9 mouse cellular contexts compared by ENCODE assay signal in genomic region chr6:142963480-142964075, GRCm38 (mm10). TPM values are rescaled to one million over a fixed set of nuclear protein-coding genes. Genes with fewer than 3 reads are reported as not detected.
A peak's percentile ranks its signal among the peaks of the same experiment; 100 is the strongest.
DNase-seq lines count a peak whose midpoint lies in the region; ATAC-seq and TF ChIP-seq lines count a peak whose summit lies in the region.
"Had no signal": no experiment of that assay in that cellular context is flagged by ENCODE, and none has a peak within 500 bp of the region (broad histone marks: within the 10 kb centered on the region; RNA-seq: fewer than 3 reads in every experiment).

No protein-coding gene starts in this region.

- TF ChIP-seq CTCF in spleen, adult 2 months (IDR thresholded peaks at IDR 0.05; ENCODE audit: extremely low read depth, insufficient read depth, insufficient read length, insufficient replicate concordance): no peak

- no peak for DNase-seq in frontal cortex, postnatal 25 days (ENCODE audit: low spot score in 2 of 2)
- DNase-seq in spleen, adult 2 months (ENCODE audit: low read depth in 1 of 2, low spot score in 2 of 2): no peak
- DNase-seq in spleen, adult 18-20 months: no peak
- no peak for DNase-seq in limb, embryonic 10.5 days (ENCODE audit: low spot score)
- DNase-seq in right cerebral cortex, postnatal 4 days: peak; percentile 28
- DNase-seq in left cerebral cortex, adult 11 months (ENCODE audit: low spot score): no peak

- H3K27ac ChIP-seq in spleen, adult 2 months (ENCODE audit: insufficient read depth, low read length): peak overlapping the region; percentile 51
- H3K27ac ChIP-seq in limb, embryonic 10.5 days: peak overlapping the region; percentile 87

- peak overlapping the region; percentile 63 for H3K4me3 ChIP-seq in spleen, adult 2 months (ENCODE audit: extremely low read depth, insufficient read depth, insufficient read length)
- H3K4me3 ChIP-seq in limb, embryonic 10.5 days: peak overlapping the region; percentile 71

- peak; percentile 3; the same call in 1 of the 2 replicates for ATAC-seq in frontal cortex, adult (ENCODE audit: low TSS enrichment)
- no peak for ATAC-seq in activated CD4-positive, CD25-positive, alpha-beta regulatory T cell, adult 4 months

- no peak for TF ChIP-seq POLR2A in spleen, adult 2 months (IDR thresholded peaks at IDR 0.05; ENCODE audit: low read depth, low read length)

- peaks cover 11% of the 10 kb centered on the region for H3K27me3 ChIP-seq in spleen, adult 2 months (ENCODE audit: control insufficient read depth, insufficient read depth, low read length)
- H3K27me3 ChIP-seq in limb, embryonic 10.5 days (ENCODE audit: low read depth, poor library complexity, severe bottlenecking): peaks cover 23% of the 10 kb centered on the region

- H3K36me3 ChIP-seq in spleen, adult 2 months (ENCODE audit: control insufficient read depth, insufficient read depth, low read length): no peaks in the 10 kb centered on the region
- no peaks in the 10 kb centered on the region for H3K36me3 ChIP-seq in limb, embryonic 10.5 days

- H3K9me3 ChIP-seq in limb, embryonic 10.5 days (replicated peaks): no peaks in the 10 kb centered on the region

- H3K4me1 ChIP-seq in spleen, adult 2 months (ENCODE audit: control insufficient read depth, insufficient read depth, insufficient read length): peaks cover 2% of the 10 kb centered on the region
- H3K4me1 ChIP-seq in limb, embryonic 10.5 days: peaks cover 20% of the 10 kb centered on the region

- WGBS in spleen, adult 2 months: 31% methylated on average over 30 of the region's 30 CpGs
- 29% methylated on average over 30 of the region's 30 CpGs for WGBS in limb, embryonic 10.5 days

RNA-seq across cellular contexts. Expression of gene St8sia1, which starts 0.7 kb away (rescaled TPM):
- polyA plus RNA-seq in spleen, adult 2 months (2012; rRNA removed): 1.9 and 2.5 TPM in 2 replicates
- polyA plus RNA-seq in limb, embryonic 10.5 days (2016; fragmentation: Nextera tagmentation; extraction: Ambion mirVana): 0.73 and 0.91 TPM in 2 replicates
- polyA plus RNA-seq in activated CD4-positive, CD25-positive, alpha-beta regulatory T cell, adult 4 months (2017; shearing (Covaris generic)): 10 to 100 TPM; 10.6 to 11.5 TPM
- polyA plus RNA-seq: C2C12 had no signal
